Mouse (Mus musculus) ES-E14 (cell line): Measurements from ENCODE around the gene Fam178b. TPM values are rescaled to one million over a fixed set of nuclear protein-coding genes. Genes with fewer than 3 reads are reported as not detected.

Experiments
- DNase-seq: peaks from one replicate; pipeline ENCODE4 v3.0.0-alpha.2; 2013; ENCODE audit warnings: low read depth, low spot score
- H3K27ac ChIP-seq: 2 replicates; pipeline ENCODE4 v1.5.1; 2012; ENCODE audit warnings: low read depth, mild to moderate bottlenecking, low read length, moderate library complexity, mixed read lengths; ENCODE audit not compliant: poor library complexity, insufficient read depth, severe bottlenecking
- H3K36me3 ChIP-seq: 2 replicates; pipeline ENCODE4 v1.6.1; 2012; ENCODE audit warnings: mild to moderate bottlenecking, low read length, moderate library complexity, mixed read lengths; ENCODE audit not compliant: control insufficient read depth, poor library complexity, insufficient read depth, severe bottlenecking
- H3K4me1 ChIP-seq, 2 experiments: fragments of 150-350 bp in 1 of 2; sonication (generic) in 1 of 2; 2 replicates each; pipeline ENCODE4 v1.6.1; 2012; ENCODE audit warnings: low read length in 2 of 2, mild to moderate bottlenecking in 1 of 2, mixed read lengths in 1 of 2; ENCODE audit not compliant: control insufficient read depth in 2 of 2, insufficient read depth in 2 of 2, poor library complexity in 1 of 2
- H3K4me3 ChIP-seq, 2 experiments: fragments of 150-350 bp in 1 of 2; sonication (generic) in 1 of 2; 2 replicates each; pipeline ENCODE4 v1.5.1; 2012; ENCODE audit warnings: low read length in 2 of 2, low read depth in 1 of 2, mild to moderate bottlenecking in 1 of 2, mixed read lengths in 1 of 2; ENCODE audit not compliant: insufficient read depth in 1 of 2, poor library complexity in 1 of 2, severe bottlenecking in 1 of 2
- H3K9ac ChIP-seq: 2 replicates; pipeline ENCODE4 v1.6.1; 2012; ENCODE audit warnings: low read depth, mild to moderate bottlenecking, low read length, mixed read lengths; ENCODE audit not compliant: poor library complexity, insufficient read depth, severe bottlenecking
- H3K9me3 ChIP-seq: fragments of 150-350 bp; sonication (generic); 2 replicates; pipeline ENCODE4 v1.6.1; 2012; ENCODE audit warnings: low read depth, mild to moderate bottlenecking, low read length; ENCODE audit not compliant: control insufficient read depth, insufficient read depth
- CHD2 ChIP-seq: IDR thresholded peaks from 2 replicates; pipeline ENCODE4 v1.6.1; 2014; ENCODE audit warnings: mild to moderate bottlenecking, low read depth, low read length, inconsistent platforms
- HCFC1 ChIP-seq: IDR thresholded peaks from 2 replicates; pipeline ENCODE4 v1.6.1; 2012; ENCODE audit warnings: low read length, inconsistent platforms, borderline replicate concordance; ENCODE audit not compliant: insufficient read depth
- MAFK ChIP-seq: IDR thresholded peaks from 2 replicates; pipeline ENCODE4 v1.6.1; 2014; ENCODE audit warnings: mild to moderate bottlenecking, low read depth, low read length, inconsistent platforms; ENCODE audit not compliant: insufficient read depth
- ZC3H11A ChIP-seq: IDR thresholded peaks from 2 replicates; pipeline ENCODE4 v1.6.1; 2012; ENCODE audit warnings: low read depth, mild to moderate bottlenecking, inconsistent platforms, low read length, borderline replicate concordance
- ZNF384 ChIP-seq: IDR thresholded peaks from 2 replicates; pipeline ENCODE4 v1.6.1; 2012; ENCODE audit warnings: low read depth, low read length, inconsistent platforms
- in situ Hi-C, 2 experiments: fragments of 600-800 bp; cut with MboI; formaldehyde crosslinking; loops; one replicate each; pipeline ENCODE4 v1.15.1; 2025; ENCODE audit warnings: low sequenced_read_pairs in 2 of 2, inconsistent platforms in 1 of 2; ENCODE audit not compliant: unreplicated experiment in 2 of 2
- total RNA-seq: library from RNA; depleted of rRNA; stranded (reverse); fragments of 300-350 nt; gene quantifications from 2 replicates; pipeline ENCODE4 v1.2.3, GENCODE M21; 2012

The Fam178b gene
- total RNA-seq, 1 experiment: 8.0 TPM

DNA sequence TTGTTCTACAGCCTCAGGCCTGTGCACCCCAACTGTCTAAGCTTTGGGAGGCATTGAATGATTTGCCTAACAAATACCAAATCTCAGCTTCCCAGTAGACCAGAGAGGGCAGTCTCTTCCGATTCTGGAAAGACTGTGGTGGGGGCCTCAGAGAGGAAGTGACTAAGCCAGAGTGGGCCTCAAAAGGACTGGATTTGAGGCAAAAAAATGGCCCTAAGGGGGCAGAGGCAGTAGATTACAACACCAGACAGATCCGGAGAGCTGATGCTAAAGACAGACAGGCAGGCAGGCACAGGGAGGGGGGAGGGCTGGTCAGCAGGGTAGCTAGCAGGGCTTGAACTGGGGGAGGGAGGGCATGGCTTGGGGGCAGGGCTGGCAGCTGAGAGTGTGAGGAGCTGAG is 116.6 kb downstream of the Fam178b start:
- Histone ChIP-seq H3K4me1 (peaks cover 2 to 31% of the 10 kb centered on the region in 2 experiments; a peak in 2 of 4 replicates), H3K9me3 (no peaks in the 10 kb centered on the region), H3K9ac (no peak overlapping the region), H3K27ac (no peak overlapping the region), H3K36me3 (no peaks in the 10 kb centered on the region), H3K4me3 (no peak overlapping the region)
- in situ Hi-C loops: no loop called here
- DNase-seq: no peak
- TF ChIP-seq ZC3H11A (no peak), ZNF384 (no peak), HCFC1 (no peak), CHD2 (no peak), MAFK (no peak)

DNA sequence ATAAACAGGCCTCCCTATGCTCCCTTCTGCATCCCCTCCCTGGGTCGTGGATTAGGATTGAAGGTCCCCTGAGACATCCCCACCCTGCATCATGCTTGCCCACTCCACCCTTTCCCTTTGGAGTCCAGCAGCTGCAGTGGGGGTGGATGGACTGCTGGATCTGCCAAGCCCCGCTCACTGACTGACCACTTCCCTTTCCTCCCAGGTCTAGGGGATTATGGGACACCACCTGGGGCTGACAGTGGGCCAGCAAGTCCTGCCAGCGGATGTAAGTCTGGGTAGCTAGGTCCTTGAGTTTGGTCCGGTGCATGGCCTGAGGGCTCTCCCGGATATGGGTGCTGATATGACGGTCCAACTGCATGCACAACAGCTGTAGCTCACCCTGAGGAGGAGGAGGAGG is 118.9 kb downstream of the Fam178b start:
- TF ChIP-seq HCFC1 (no peak), ZNF384 (no peak), MAFK (no peak)
- no peak overlapping the region for H3K4me3 ChIP-seq
- no peak for DNase-seq
- H3K9me3 ChIP-seq: no peaks in the 10 kb centered on the region
- peaks cover 0 to 24% of the 10 kb centered on the region in 2 experiments; a peak in 2 of 4 replicates for H3K4me1 ChIP-seq
- no peak overlapping the region for H3K27ac ChIP-seq
- no peaks in the 10 kb centered on the region for H3K36me3 ChIP-seq
- in situ Hi-C loops: no loop called here
- no peak overlapping the region for H3K9ac ChIP-seq

DNA sequence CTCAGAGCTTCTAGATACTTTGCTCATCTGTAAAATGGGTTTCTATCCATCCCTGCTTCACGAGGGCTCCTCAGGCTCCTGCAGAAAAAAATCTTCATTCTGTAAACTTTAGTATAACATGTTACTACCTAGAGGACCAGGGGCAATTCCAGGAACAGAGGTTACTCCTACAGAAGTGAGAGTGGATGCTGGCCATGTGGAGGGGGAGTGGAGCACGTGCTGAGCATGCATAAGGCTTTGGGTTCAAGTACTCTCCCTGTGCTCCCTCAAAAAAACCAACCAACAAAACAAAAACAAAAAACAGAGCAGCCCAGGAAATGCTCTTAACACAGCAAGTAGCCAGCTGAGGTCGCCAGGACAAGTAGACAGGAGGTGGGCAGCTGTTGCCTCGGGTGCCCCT is 119.4 kb downstream of the Fam178b start:
- Histone ChIP-seq H3K4me1 (peaks cover 0 to 23% of the 10 kb centered on the region in 2 experiments; a peak in 2 of 4 replicates), H3K9me3 (no peaks in the 10 kb centered on the region), H3K36me3 (no peaks in the 10 kb centered on the region), H3K4me3 (no peak overlapping the region), H3K9ac (no peak overlapping the region), H3K27ac (no peak overlapping the region)
- TF ChIP-seq MAFK (no peak), ZNF384 (no peak), HCFC1 (no peak), ZC3H11A (no peak), CHD2 (no peak)
- DNase-seq: no peak
- in situ Hi-C loops: no loop called here

DNA sequence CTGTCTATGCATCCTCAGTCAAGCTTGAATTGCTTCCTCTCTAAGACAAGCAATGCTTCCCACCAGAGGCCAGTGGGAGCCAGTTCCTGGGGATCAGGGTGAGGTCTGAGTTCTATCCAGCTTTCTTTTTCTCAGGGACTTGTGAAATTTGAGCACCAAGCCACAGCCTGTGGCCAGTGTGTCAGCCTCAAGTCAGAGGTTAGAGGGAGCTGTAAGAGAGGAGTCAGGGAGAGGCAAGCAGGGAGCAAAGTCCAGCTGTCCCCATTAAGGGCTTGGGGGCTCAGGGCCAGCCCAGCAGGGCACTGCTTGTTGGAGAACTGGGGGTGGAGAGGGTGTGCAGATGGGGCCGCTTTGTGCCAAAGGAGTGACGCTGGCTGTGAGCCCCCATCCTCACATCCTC is 119.8 kb downstream of the Fam178b start:
- peaks cover 0 to 23% of the 10 kb centered on the region in 2 experiments; a peak in 2 of 4 replicates for H3K4me1 ChIP-seq

DNA sequence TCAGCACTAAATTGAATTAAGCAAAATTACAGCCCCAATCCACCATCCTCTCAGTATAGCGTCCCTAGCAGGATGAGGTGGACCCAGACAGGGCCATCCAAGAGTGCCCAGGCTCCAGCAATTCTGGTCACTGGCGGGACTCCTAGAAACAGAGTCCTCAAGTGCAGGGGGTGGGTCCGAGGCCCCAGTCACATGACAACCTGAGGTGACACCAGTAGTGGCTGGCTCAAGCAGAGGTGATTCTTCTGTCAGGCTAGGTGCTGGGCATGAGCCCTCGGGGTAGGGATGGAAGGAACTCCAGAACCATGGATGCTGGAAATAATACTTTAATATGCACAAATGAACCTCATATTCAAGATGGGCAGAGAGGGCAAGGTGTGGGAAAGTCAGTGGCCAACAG is 120.6 kb downstream of the Fam178b start:
- Histone ChIP-seq H3K27ac (no peak overlapping the region), H3K4me1 (peaks cover 0 to 18% of the 10 kb centered on the region in 2 experiments; a peak in 1 of 4 replicates), H3K9ac (no peak overlapping the region), H3K4me3 (no peak overlapping the region), H3K9me3 (no peaks in the 10 kb centered on the region), H3K36me3 (no peaks in the 10 kb centered on the region)
- TF ChIP-seq MAFK (no peak), ZNF384 (no peak), HCFC1 (no peak), ZC3H11A (no peak), CHD2 (no peak)
- in situ Hi-C loops: no loop called here
- no peak for DNase-seq

More for the DNA sequence above, 119.8 kb downstream of the Fam178b start:
- Histone ChIP-seq H3K9ac (no peak overlapping the region), H3K4me3 (no peak overlapping the region), H3K27ac (no peak overlapping the region), H3K36me3 (no peaks in the 10 kb centered on the region), H3K9me3 (no peaks in the 10 kb centered on the region)
- no peak for DNase-seq
- no peak for TF ChIP-seq MAFK
- TF ChIP-seq ZNF384: no peak
- no peak for TF ChIP-seq ZC3H11A
- no peak for TF ChIP-seq CHD2
- TF ChIP-seq HCFC1: no peak
- in situ Hi-C loops: no loop called here
